Mouse (Mus musculus): ENCODE data around the gene Tbc1d10a. TPM values are rescaled to one million over a fixed set of nuclear protein-coding genes. Genes with fewer than 3 reads are reported as not detected.
A peak's percentile ranks its signal among the peaks of the same experiment; 100 is the strongest.

Tbc1d10a gene
- total and polyA plus RNA-seq, 2 experiments from 2014 or later, result 31.9 to 48.4 TPM

GRCm38 (mm10) chr11:4205951-4206350 lies 19.4 kb downstream of the Tbc1d10a start:
- TF ChIP-seq CTCF (IDR thresholded peaks at IDR 0.05), result no peak
- 92% methylated on average over 7 of the region's 7 CpGs for WGBS
- H3K27me3 ChIP-seq (ENCODE audit: insufficient read depth, low read length), result no peaks in the 10 kb centered on the region
- no peak overlapping the region for H3K27ac ChIP-seq (ENCODE audit: low read depth, low read length)
- H3K36me3 ChIP-seq (ENCODE audit: insufficient read depth, low read length), result peaks cover 33% of the 10 kb centered on the region
- H3K4me1 ChIP-seq (ENCODE audit: insufficient read depth, low read length), result no peaks in the 10 kb centered on the region
- no peak overlapping the region for H3K4me2 ChIP-seq (ENCODE audit: low read depth, low read length, poor library complexity, severe bottlenecking)
- ATAC-seq (ENCODE audit: low FRiP score) (no peak), DNase-seq (ENCODE audit: low spot score) (no peak)
- H3K9ac ChIP-seq (replicated peaks; ENCODE audit: low read length, poor library complexity, severe bottlenecking), result no peak overlapping the region
- H3K4me3 ChIP-seq (ENCODE audit: low read depth, low read length), result no peak overlapping the region
- no peaks in the 10 kb centered on the region for H3K9me3 ChIP-seq (ENCODE audit: low read length)

GRCm38 (mm10) chr11:4206563-4206962 lies 20.0 kb downstream of the Tbc1d10a start:
- ATAC-seq (ENCODE audit: low FRiP score) (no peak), DNase-seq (ENCODE audit: low spot score) (no peak)
- Histone ChIP-seq H3K9ac (replicated peaks; ENCODE audit: low read length, poor library complexity, severe bottlenecking) (no peak overlapping the region), H3K4me2 (ENCODE audit: low read depth, low read length, poor library complexity, severe bottlenecking) (no peak overlapping the region), H3K9me3 (ENCODE audit: low read length) (no peaks in the 10 kb centered on the region), H3K36me3 (ENCODE audit: insufficient read depth, low read length) (peaks cover 37% of the 10 kb centered on the region), H3K27me3 (ENCODE audit: insufficient read depth, low read length) (no peaks in the 10 kb centered on the region), H3K4me3 (ENCODE audit: low read depth, low read length) (no peak overlapping the region), H3K27ac (ENCODE audit: low read depth, low read length) (no peak overlapping the region), H3K4me1 (ENCODE audit: insufficient read depth, low read length) (no peaks in the 10 kb centered on the region)
- WGBS, result 78% methylated on average over 6 of the region's 6 CpGs
- TF ChIP-seq CTCF (IDR thresholded peaks at IDR 0.05), result no peak

GRCm38 (mm10) chr11:4207655-4208054 lies 21.1 kb downstream of the Tbc1d10a start:
- no peak for TF ChIP-seq CTCF (IDR thresholded peaks at IDR 0.05)
- Histone ChIP-seq H3K27ac (ENCODE audit: low read depth, low read length) (no peak overlapping the region), H3K36me3 (ENCODE audit: insufficient read depth, low read length) (peaks cover 48% of the 10 kb centered on the region), H3K9me3 (ENCODE audit: low read length) (no peaks in the 10 kb centered on the region), H3K4me3 (ENCODE audit: low read depth, low read length) (no peak overlapping the region), H3K4me1 (ENCODE audit: insufficient read depth, low read length) (no peaks in the 10 kb centered on the region), H3K9ac (replicated peaks; ENCODE audit: low read length, poor library complexity, severe bottlenecking) (no peak overlapping the region), H3K4me2 (ENCODE audit: low read depth, low read length, poor library complexity, severe bottlenecking) (no peak overlapping the region), H3K27me3 (ENCODE audit: insufficient read depth, low read length) (no peaks in the 10 kb centered on the region)
- DNase-seq (ENCODE audit: low spot score) (no peak), ATAC-seq (ENCODE audit: low FRiP score) (no peak)
- 94% methylated on average over 9 of the region's 9 CpGs for WGBS

- H3K27me3 ChIP-seq (ENCODE audit: insufficient read depth, low read length), result no peaks in the 10 kb centered on the region
- no peak for DNase-seq (ENCODE audit: low spot score)
- no peak for ATAC-seq (ENCODE audit: low FRiP score)
- H3K27ac ChIP-seq (ENCODE audit: low read depth, low read length), result no peak overlapping the region
- peak; percentile 45 for TF ChIP-seq CTCF (IDR thresholded peaks at IDR 0.05)
- H3K9ac ChIP-seq (replicated peaks; ENCODE audit: low read length, poor library complexity, severe bottlenecking), result no peak overlapping the region
- H3K4me1 ChIP-seq (ENCODE audit: insufficient read depth, low read length), result no peaks in the 10 kb centered on the region
- no peak overlapping the region for H3K4me3 ChIP-seq (ENCODE audit: low read depth, low read length)
- WGBS, result 83% methylated on average over 5 of the region's 5 CpGs
- H3K4me2 ChIP-seq (ENCODE audit: low read depth, low read length, poor library complexity, severe bottlenecking), result no peak overlapping the region
- peaks cover 67% of the 10 kb centered on the region for H3K36me3 ChIP-seq (ENCODE audit: insufficient read depth, low read length)
- no peaks in the 10 kb centered on the region for H3K9me3 ChIP-seq (ENCODE audit: low read length)
Observed at GRCm38 (mm10) chr11:4209556-4209955, 23.0 kb downstream of the Tbc1d10a start.

GRCm38 (mm10) chr11:4210786-4211185 lies 24.2 kb downstream of the Tbc1d10a start:
- DNase-seq (ENCODE audit: low spot score), result no peak
- no peaks in the 10 kb centered on the region for H3K4me1 ChIP-seq (ENCODE audit: insufficient read depth, low read length)
- H3K27ac ChIP-seq (ENCODE audit: low read depth, low read length), result no peak overlapping the region
- no peak overlapping the region for H3K4me2 ChIP-seq (ENCODE audit: low read depth, low read length, poor library complexity, severe bottlenecking)
- 96% methylated on average over 1 of the region's 1 CpGs for WGBS
- H3K27me3 ChIP-seq (ENCODE audit: insufficient read depth, low read length), result no peaks in the 10 kb centered on the region
- TF ChIP-seq CTCF (IDR thresholded peaks at IDR 0.05), result no peak
- ATAC-seq (ENCODE audit: low FRiP score), result no peak
- H3K4me3 ChIP-seq (ENCODE audit: low read depth, low read length), result no peak overlapping the region
- H3K9me3 ChIP-seq (ENCODE audit: low read length), result no peaks in the 10 kb centered on the region
- no peak overlapping the region for H3K9ac ChIP-seq (replicated peaks; ENCODE audit: low read length, poor library complexity, severe bottlenecking)
- H3K36me3 ChIP-seq (ENCODE audit: insufficient read depth, low read length), result peaks cover 75% of the 10 kb centered on the region

- Histone ChIP-seq H3K4me1 (ENCODE audit: insufficient read depth, low read length) (no peaks in the 10 kb centered on the region), H3K4me2 (ENCODE audit: low read depth, low read length, poor library complexity, severe bottlenecking) (no peak overlapping the region), H3K27me3 (ENCODE audit: insufficient read depth, low read length) (peaks cover 11% of the 10 kb centered on the region), H3K9me3 (ENCODE audit: low read length) (no peaks in the 10 kb centered on the region), H3K36me3 (ENCODE audit: insufficient read depth, low read length) (peaks cover 67% of the 10 kb centered on the region), H3K9ac (replicated peaks; ENCODE audit: low read length, poor library complexity, severe bottlenecking) (no peak overlapping the region), H3K27ac (ENCODE audit: low read depth, low read length) (no peak overlapping the region), H3K4me3 (ENCODE audit: low read depth, low read length) (no peak overlapping the region)
- no peak for TF ChIP-seq CTCF (IDR thresholded peaks at IDR 0.05)
- no peak for DNase-seq (ENCODE audit: low spot score)
- 95% methylated on average over 10 of the region's 10 CpGs for WGBS
- ATAC-seq (ENCODE audit: low FRiP score), result no peak
Observed at GRCm38 (mm10) chr11:4213107-4213506, 26.5 kb downstream of the Tbc1d10a start.

Measured in midbrain, postnatal 0 days (tissue).